Mouse (Mus musculus) heart, postnatal 4 days (tissue): ENCODE results near the gene Nup210l. TPM values are rescaled to one million over a fixed set of nuclear protein-coding genes. Genes with fewer than 3 reads are reported as not detected.
"Not testable (repeated sequence)": the region's sequence is repeated elsewhere in the genome, so short reads cannot be mapped to it uniquely, and the experiment has no call there.

Experiments
- DNase-seq: peaks from one replicate; pipeline ENCODE4 v3.0.0; 2021
- total RNA-seq, 2 experiments: library from RNA; stranded (reverse); gene quantifications; 2 replicates each; pipeline ENCODE4 v1.2.3; 2021

The Nup210l gene
- total RNA-seq, 2 experiments from 2014 or later, result 0.12 to 0.23 TPM

GRCm38 (mm10) chr3:90097928-90098327, 6.0 kb upstream of the Nup210l start:
- no peak for DNase-seq

GRCm38 (mm10) chr3:90101010-90101409, 2.9 kb upstream of the Nup210l start:
- DNase-seq, result no peak

GRCm38 (mm10) chr3:90101673-90102072, 2.3 kb upstream of the Nup210l start:
- DNase-seq, result no peak

- no peak for DNase-seq
Observed at GRCm38 (mm10) chr3:90102239-90102638, 1.7 kb upstream of the Nup210l start.

GRCm38 (mm10) chr3:90103176-90103575, 756 bp upstream of the Nup210l start:
- no peak for DNase-seq

GRCm38 (mm10) chr3:90111706-90112105, 7.8 kb downstream of the Nup210l start:
- no peak for DNase-seq

GRCm38 (mm10) chr3:90114342-90114741, 10.4 kb downstream of the Nup210l start:
- DNase-seq, result peak; percentile 26

GRCm38 (mm10) chr3:90115526-90115925, 11.6 kb downstream of the Nup210l start:
- no peak for DNase-seq

- peak; percentile 45 for DNase-seq
Observed at GRCm38 (mm10) chr3:90118132-90118790, 14.3 kb downstream of the Nup210l start.

- DNase-seq, result not testable (repeated sequence)
Observed at GRCm38 (mm10) chr3:90122036-90122435, 18.1 kb downstream of the Nup210l start.

- no peak for DNase-seq
Observed at GRCm38 (mm10) chr3:90125710-90126109, 21.8 kb downstream of the Nup210l start.

GRCm38 (mm10) chr3:90127881-90128280, 23.9 kb downstream of the Nup210l start:
- no peak for DNase-seq

- no peak for DNase-seq
Observed at GRCm38 (mm10) chr3:90132745-90133144, 28.8 kb downstream of the Nup210l start.

GRCm38 (mm10) chr3:90133331-90133730, 29.4 kb downstream of the Nup210l start:
- no peak for DNase-seq

GRCm38 (mm10) chr3:90134483-90134882, 30.6 kb downstream of the Nup210l start:
- no peak for DNase-seq

GRCm38 (mm10) chr3:90134993-90135392, 31.1 kb downstream of the Nup210l start:
- DNase-seq, result no peak

- DNase-seq, result no peak
Observed at GRCm38 (mm10) chr3:90136660-90137059, 32.7 kb downstream of the Nup210l start.

GRCm38 (mm10) chr3:90137606-90138005, 33.7 kb downstream of the Nup210l start:
- DNase-seq, result no peak

GRCm38 (mm10) chr3:90139962-90140361, 36.0 kb downstream of the Nup210l start:
- DNase-seq, result no peak

GRCm38 (mm10) chr3:90145461-90145860, 41.5 kb downstream of the Nup210l start:
- DNase-seq, result no peak

- no peak for DNase-seq
Observed at GRCm38 (mm10) chr3:90146651-90147050, 42.7 kb downstream of the Nup210l start.

GRCm38 (mm10) chr3:90151086-90151740, 47.3 kb downstream of the Nup210l start:
- DNase-seq, result no peak

GRCm38 (mm10) chr3:90155996-90156395, 52.1 kb downstream of the Nup210l start:
- DNase-seq, result no peak

GRCm38 (mm10) chr3:90159757-90160156, 55.8 kb downstream of the Nup210l start:
- peak; percentile 23 for DNase-seq
